In genomic region chr9:64638250-64638649, GRCm38 (mm10) we compare ENCODE assay signal across 8 mouse cellular contexts.
DNase-seq lines count a peak whose midpoint lies in the region; ATAC-seq and TF ChIP-seq lines count a peak whose summit lies in the region.

No protein-coding gene starts in this region.

- peak overlapping the region; percentile 28; the same call in 1 of the 2 replicates for H3K4me3 ChIP-seq in intestine, postnatal 0 days (ENCODE audit: low read depth, low read length)
- peak overlapping the region; percentile 29 for H3K4me3 ChIP-seq in liver, embryonic 15.5 days (replicated peaks)

- peak overlapping the region; percentile 40; the same call in 1 of the 2 replicates for H3K9ac ChIP-seq in intestine, postnatal 0 days (ENCODE audit: low read depth, low read length)
- H3K9ac ChIP-seq in liver, embryonic 15.5 days: no peak overlapping the region

- H3K9me3 ChIP-seq in intestine, postnatal 0 days (ENCODE audit: control insufficient read depth): no peaks in the 10 kb centered on the region
- H3K9me3 ChIP-seq in liver, embryonic 15.5 days (replicated peaks): no peaks in the 10 kb centered on the region

- 5% methylated on average over 22 of the region's 22 CpGs for WGBS in intestine, postnatal 0 days
- WGBS in liver, embryonic 15.5 days (ENCODE audit: insufficient replicate concordance): 4% methylated on average over 22 of the region's 22 CpGs

- peak; percentile 51; the same call in 1 of the 2 replicates for ATAC-seq in intestine, postnatal 0 days
- 0 out of 2 replicates have a peak, but pooled peaks have one; percentile 25 for ATAC-seq in liver, embryonic 15.5 days (ENCODE audit: insufficient read depth)

- H3K27me3 ChIP-seq in intestine, postnatal 0 days (replicated peaks; ENCODE audit: control insufficient read depth, insufficient read depth, low read length): no peaks in the 10 kb centered on the region
- H3K27me3 ChIP-seq in liver, embryonic 15.5 days: peaks cover 49% of the 10 kb centered on the region

- DNase-seq in layer of hippocampus, adult 11-12 months (ENCODE audit: low spot score): peak; percentile 19
- DNase-seq in layer of hippocampus, postnatal 36 days: no peak
- peak; percentile 15 for DNase-seq in c-Kit-negative CD71-positive TER-119-positive erythroid progenitor cells, embryonic 14.5 days (ENCODE audit: low read depth, low spot score)
- peak; percentile 19 for DNase-seq in gastrocnemius, postnatal 25 days
- peak; percentile 71 for DNase-seq in retina, postnatal 1 day
- DNase-seq in layer of hippocampus, adult 8-10 months (ENCODE audit: low spot score in 2 of 2): no peak

- TF ChIP-seq CTCF in intestine, postnatal 0 days (IDR thresholded peaks at IDR 0.05; ENCODE audit: low read depth): no peak

- no peaks in the 10 kb centered on the region for H3K4me1 ChIP-seq in intestine, postnatal 0 days (replicated peaks; ENCODE audit: control insufficient read depth, insufficient read depth, low read length)
- H3K4me1 ChIP-seq in liver, embryonic 15.5 days (replicated peaks): peaks cover 12% of the 10 kb centered on the region

- H3K27ac ChIP-seq in intestine, postnatal 0 days (ENCODE audit: low read depth, low read length): no peak overlapping the region
- H3K27ac ChIP-seq in liver, embryonic 15.5 days (replicated peaks): no peak overlapping the region

- peak overlapping the region; percentile 64 for H3K4me2 ChIP-seq in intestine, postnatal 0 days (replicated peaks; ENCODE audit: low read depth)
- peak overlapping the region; percentile 61 for H3K4me2 ChIP-seq in liver, embryonic 15.5 days

- H3K36me3 ChIP-seq in intestine, postnatal 0 days (ENCODE audit: control insufficient read depth, insufficient read depth): no peaks in the 10 kb centered on the region
- H3K36me3 ChIP-seq in liver, embryonic 15.5 days (replicated peaks): no peaks in the 10 kb centered on the region

Comparison
In these comparisons a context has a peak if more than half of its experiments do, and no peak if none do; other contexts are left out.
1. DNase-seq: peak in layer of hippocampus, adult 11-12 months (single experiment), c-Kit-negative CD71-positive TER-119-positive erythroid progenitor cells, embryonic 14.5 days (single experiment), gastrocnemius, postnatal 25 days (single experiment) and retina, postnatal 1 day (single experiment); none in layer of hippocampus, postnatal 36 days (0 of 2) and layer of hippocampus, adult 8-10 months (0 of 2).